Mouse (Mus musculus) C2C12 (cell line): ENCODE measurements around the gene Ptgfrn.

Experiments
- CTCF ChIP-seq: IDR thresholded peaks from one replicate; pipeline ENCODE4 v1.5.1; 2011; ENCODE audit not compliant: control insufficient read depth, insufficient read depth, insufficient read length
- MYOD1 ChIP-seq: IDR thresholded peaks from one replicate; pipeline ENCODE4 v1.6.1; 2011; ENCODE audit warnings: low read depth; ENCODE audit not compliant: control insufficient read depth, insufficient read length
- MYOG ChIP-seq: IDR thresholded peaks from one replicate; pipeline ENCODE4 v1.6.1; 2011; ENCODE audit not compliant: control insufficient read depth, insufficient read length; ENCODE audit errors: extremely low read depth
- USF1 ChIP-seq: IDR thresholded peaks from one replicate; pipeline ENCODE4 v1.6.1; 2011; ENCODE audit warnings: low read depth, mild to moderate bottlenecking, control low read depth, moderate library complexity

- TF ChIP-seq CTCF (no peak), MYOD1 (no peak), MYOG (no peak), USF1 (no peak)
These were observed 3.8 kb downstream of the Ptgfrn start for GRCm38 (mm10) chr3:101106326-101106725.
